Mouse (Mus musculus): ENCODE measurements around the gene Gcgr. TPM values are rescaled to one million over a fixed set of nuclear protein-coding genes. Genes with fewer than 3 reads are reported as not detected.

Gene Gcgr
- total and polyA plus RNA-seq, 2 experiments from 2014 or later = 0.17 to 0.60 TPM

GRCm38 (mm10) chr11:120522581-120522980 is 7.9 kb upstream of the Gcgr start:
- ATAC-seq (ENCODE audit: low FRiP score) (no peak), DNase-seq (ENCODE audit: low spot score) (no peak)
- H3K4me1 ChIP-seq (ENCODE audit: insufficient read depth, low read length) = no peaks in the 10 kb centered on the region
- no peaks in the 10 kb centered on the region for H3K27me3 ChIP-seq (ENCODE audit: insufficient read depth, low read length)
- no peak overlapping the region for H3K27ac ChIP-seq (ENCODE audit: low read depth, low read length)
- no peak overlapping the region for H3K9ac ChIP-seq (replicated peaks; ENCODE audit: low read length, poor library complexity, severe bottlenecking)
- TF ChIP-seq CTCF (IDR thresholded peaks at IDR 0.05) = no peak
- 89% methylated on average over 8 of the region's 8 CpGs for WGBS
- no peaks in the 10 kb centered on the region for H3K9me3 ChIP-seq (ENCODE audit: low read length)
- H3K4me2 ChIP-seq (ENCODE audit: low read depth, low read length, poor library complexity, severe bottlenecking) = no peak overlapping the region
- no peaks in the 10 kb centered on the region for H3K36me3 ChIP-seq (ENCODE audit: insufficient read depth, low read length)
- H3K4me3 ChIP-seq (ENCODE audit: low read depth, low read length) = no peak overlapping the region

- no peaks in the 10 kb centered on the region for H3K36me3 ChIP-seq (ENCODE audit: insufficient read depth, low read length)
- H3K27me3 ChIP-seq (ENCODE audit: insufficient read depth, low read length) = peaks cover 22% of the 10 kb centered on the region
- H3K4me2 ChIP-seq (ENCODE audit: low read depth, low read length, poor library complexity, severe bottlenecking) = no peak overlapping the region
- no peaks in the 10 kb centered on the region for H3K4me1 ChIP-seq (ENCODE audit: insufficient read depth, low read length)
- H3K9me3 ChIP-seq (ENCODE audit: low read length) = no peaks in the 10 kb centered on the region
- 79% methylated on average over 2 of the region's 2 CpGs for WGBS
- no peak overlapping the region for H3K27ac ChIP-seq (ENCODE audit: low read depth, low read length)
- H3K9ac ChIP-seq (replicated peaks; ENCODE audit: low read length, poor library complexity, severe bottlenecking) = no peak overlapping the region
- H3K4me3 ChIP-seq (ENCODE audit: low read depth, low read length) = no peak overlapping the region
- no peak for TF ChIP-seq CTCF (IDR thresholded peaks at IDR 0.05)
- DNase-seq (ENCODE audit: low spot score) (no peak), ATAC-seq (ENCODE audit: low FRiP score) (no peak)
Observed at GRCm38 (mm10) chr11:120525959-120526358, 4.5 kb upstream of the Gcgr start.

GRCm38 (mm10) chr11:120527690-120528354 is 2.7 kb upstream of the Gcgr start:
- Histone ChIP-seq H3K9me3 (ENCODE audit: low read length) (no peaks in the 10 kb centered on the region), H3K4me2 (ENCODE audit: low read depth, low read length, poor library complexity, severe bottlenecking) (no peak overlapping the region), H3K27ac (ENCODE audit: low read depth, low read length) (no peak overlapping the region), H3K27me3 (ENCODE audit: insufficient read depth, low read length) (peaks cover 34% of the 10 kb centered on the region), H3K4me3 (ENCODE audit: low read depth, low read length) (no peak overlapping the region), H3K4me1 (ENCODE audit: insufficient read depth, low read length) (no peaks in the 10 kb centered on the region), H3K9ac (replicated peaks; ENCODE audit: low read length, poor library complexity, severe bottlenecking) (no peak overlapping the region), H3K36me3 (ENCODE audit: insufficient read depth, low read length) (no peaks in the 10 kb centered on the region)
- TF ChIP-seq CTCF (IDR thresholded peaks at IDR 0.05) = no peak
- no peak for ATAC-seq (ENCODE audit: low FRiP score)
- WGBS = 79% methylated on average over 9 of the region's 9 CpGs
- no peak for DNase-seq (ENCODE audit: low spot score)

GRCm38 (mm10) chr11:120528903-120529302 is 1.6 kb upstream of the Gcgr start:
- WGBS = 57% methylated on average over 4 of the region's 4 CpGs
- Histone ChIP-seq H3K4me2 (ENCODE audit: low read depth, low read length, poor library complexity, severe bottlenecking) (no peak overlapping the region), H3K4me3 (ENCODE audit: low read depth, low read length) (no peak overlapping the region), H3K27ac (ENCODE audit: low read depth, low read length) (no peak overlapping the region), H3K27me3 (ENCODE audit: insufficient read depth, low read length) (peaks cover 34% of the 10 kb centered on the region), H3K9ac (replicated peaks; ENCODE audit: low read length, poor library complexity, severe bottlenecking) (no peak overlapping the region), H3K36me3 (ENCODE audit: insufficient read depth, low read length) (no peaks in the 10 kb centered on the region), H3K4me1 (ENCODE audit: insufficient read depth, low read length) (no peaks in the 10 kb centered on the region), H3K9me3 (ENCODE audit: low read length) (no peaks in the 10 kb centered on the region)
- no peak for TF ChIP-seq CTCF (IDR thresholded peaks at IDR 0.05)
- DNase-seq (ENCODE audit: low spot score) = no peak
- no peak for ATAC-seq (ENCODE audit: low FRiP score)

- Histone ChIP-seq H3K4me1 (ENCODE audit: insufficient read depth, low read length) (no peaks in the 10 kb centered on the region), H3K36me3 (ENCODE audit: insufficient read depth, low read length) (no peaks in the 10 kb centered on the region), H3K9me3 (ENCODE audit: low read length) (no peaks in the 10 kb centered on the region), H3K4me2 (ENCODE audit: low read depth, low read length, poor library complexity, severe bottlenecking) (no peak overlapping the region), H3K27me3 (ENCODE audit: insufficient read depth, low read length) (peaks cover 34% of the 10 kb centered on the region), H3K4me3 (ENCODE audit: low read depth, low read length) (no peak overlapping the region), H3K9ac (replicated peaks; ENCODE audit: low read length, poor library complexity, severe bottlenecking) (no peak overlapping the region), H3K27ac (ENCODE audit: low read depth, low read length) (no peak overlapping the region)
- ATAC-seq (ENCODE audit: low FRiP score) (no peak), DNase-seq (ENCODE audit: low spot score) (no peak)
- 34% methylated on average over 9 of the region's 9 CpGs for WGBS
- no peak for TF ChIP-seq CTCF (IDR thresholded peaks at IDR 0.05)
Observed at GRCm38 (mm10) chr11:120531646-120532045, 1.1 kb downstream of the Gcgr start.

GRCm38 (mm10) chr11:120534093-120534492 is 3.6 kb downstream of the Gcgr start:
- 85% methylated on average over 8 of the region's 8 CpGs for WGBS
- H3K9ac ChIP-seq (replicated peaks; ENCODE audit: low read length, poor library complexity, severe bottlenecking) = no peak overlapping the region
- no peak overlapping the region for H3K4me3 ChIP-seq (ENCODE audit: low read depth, low read length)
- no peak overlapping the region for H3K4me2 ChIP-seq (ENCODE audit: low read depth, low read length, poor library complexity, severe bottlenecking)
- no peak for TF ChIP-seq CTCF (IDR thresholded peaks at IDR 0.05)
- H3K27me3 ChIP-seq (ENCODE audit: insufficient read depth, low read length) = peaks cover 29% of the 10 kb centered on the region
- H3K27ac ChIP-seq (ENCODE audit: low read depth, low read length) = no peak overlapping the region
- no peak for ATAC-seq (ENCODE audit: low FRiP score)
- no peaks in the 10 kb centered on the region for H3K36me3 ChIP-seq (ENCODE audit: insufficient read depth, low read length)
- DNase-seq (ENCODE audit: low spot score) = no peak
- H3K4me1 ChIP-seq (ENCODE audit: insufficient read depth, low read length) = peaks cover 3% of the 10 kb centered on the region; the same call in 1 of the 2 replicates
- no peaks in the 10 kb centered on the region for H3K9me3 ChIP-seq (ENCODE audit: low read length)
